Mouse (Mus musculus) cerebellum, adult (tissue): ENCODE results near the gene Zfp128.
"Not testable (repeated sequence)": the region's sequence is repeated elsewhere in the genome, so short reads cannot be mapped to it uniquely, and the experiment has no call there.

Experiments used
- ATAC-seq: cut with Nextera tagmentation; 2 replicates; pipeline ENCODE4 v1.9.2; 2017; ENCODE audit warnings: mild to moderate bottlenecking, moderate library complexity, mixed read lengths; ENCODE audit not compliant: insufficient number of reproducible peaks, low FRiP score, low TSS enrichment

The Zfp128 gene

GRCm38 (mm10) chr7:12880911-12881660 lies at the start of gene Zfp128:
Gene Zfp128 (plus strand): TSS chr7:12881177.
- peak; percentile 100 for ATAC-seq

DNA sequence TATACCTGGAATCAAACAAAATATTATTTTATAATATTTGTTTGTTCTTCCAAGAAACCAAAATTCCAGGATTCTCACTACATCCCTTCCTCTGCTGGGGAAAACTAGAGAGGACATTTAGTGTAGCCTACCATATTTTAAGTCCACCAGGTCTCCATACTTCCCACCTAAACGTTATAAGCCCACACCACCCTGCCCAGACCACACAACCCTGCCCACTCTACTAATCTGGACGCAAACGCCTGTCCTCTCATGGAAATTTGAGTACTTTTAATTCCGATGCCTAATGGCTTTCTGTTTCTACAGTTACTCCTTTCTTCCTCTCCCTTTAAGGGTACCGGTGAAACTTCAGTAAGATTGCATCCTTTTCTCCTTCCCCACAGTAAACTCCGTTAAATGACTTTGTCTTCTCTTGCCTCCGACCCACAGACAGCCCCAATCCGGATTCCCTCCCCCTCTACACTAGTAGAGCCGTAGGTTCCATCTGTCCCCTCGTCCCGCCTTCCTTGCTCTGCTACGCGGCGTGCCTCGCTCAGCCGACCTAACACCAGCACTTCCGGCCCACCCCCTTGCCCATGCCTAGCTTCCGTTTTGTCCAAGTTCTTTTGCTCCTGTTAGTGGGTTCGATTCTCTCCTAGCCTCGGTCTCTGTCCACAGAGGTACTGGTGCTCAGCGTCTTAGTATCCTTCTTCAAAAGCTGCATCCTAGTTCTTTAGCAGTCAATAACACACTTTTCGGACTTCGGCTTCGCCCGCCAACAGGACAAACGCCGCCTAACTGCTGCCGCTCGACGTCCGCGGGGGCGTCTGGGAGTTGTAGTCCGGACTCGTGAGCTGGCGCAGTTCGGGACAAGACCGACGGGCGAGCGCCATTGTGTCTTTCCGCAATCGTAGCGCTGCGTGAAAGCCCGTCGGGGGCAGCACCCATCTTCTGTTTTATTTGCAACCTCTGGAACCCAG lies 46.5 kb upstream of the Zfp128 start, which contains the start of gene Zfp110:
Gene Zfp110 (plus strand): TSS at position 600 of the 959 bp plus-strand sequence.
- ATAC-seq: peak; percentile 96

DNA sequence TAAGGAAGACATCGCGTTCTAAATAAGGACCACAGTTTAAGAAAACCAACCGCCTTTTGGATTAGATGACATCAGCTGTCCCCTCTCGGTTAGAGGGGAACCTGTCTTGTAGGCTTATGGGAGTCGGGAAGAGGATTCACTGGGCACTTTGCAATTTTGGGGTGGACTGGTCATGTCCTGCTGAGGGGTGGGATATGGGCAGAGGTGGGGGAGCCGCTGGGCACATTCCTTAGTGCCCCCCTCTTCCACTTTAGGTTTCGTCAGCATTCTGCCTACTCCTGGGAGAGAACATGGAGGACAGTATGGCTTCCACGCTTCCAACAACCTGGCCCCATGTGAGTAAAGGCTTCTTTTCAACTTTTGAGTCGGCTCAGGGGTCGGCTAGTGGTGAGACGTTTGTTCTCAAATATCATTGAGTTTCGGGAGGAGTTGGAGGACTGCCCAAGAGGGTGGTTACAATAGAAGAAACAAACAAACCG lies 45.7 kb upstream of the Zfp128 start:
- ATAC-seq: peak; percentile 59

- ATAC-seq: no peak
Measured at GRCm38 (mm10) chr7:12835779-12836178, 45.2 kb upstream of the Zfp128 start.

DNA sequence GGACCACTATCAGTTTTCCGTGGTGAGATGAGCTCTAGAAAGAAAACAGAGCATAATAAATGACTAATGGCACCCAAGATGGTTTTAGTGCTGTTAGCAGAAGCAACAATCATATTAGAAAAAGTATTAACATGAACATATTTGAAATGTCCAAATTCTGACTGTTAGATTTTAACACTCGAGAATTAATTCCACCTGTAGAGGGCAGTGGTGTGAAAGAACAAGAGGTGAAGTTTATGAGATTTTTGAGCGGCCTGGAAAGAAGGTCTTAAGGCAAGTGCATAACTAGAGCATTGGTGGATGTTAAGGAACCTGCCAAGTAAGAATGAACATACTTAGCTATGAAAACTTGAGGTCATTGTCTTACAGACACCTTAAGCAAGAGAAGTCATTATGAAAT lies 6.7 kb upstream of the Zfp128 start:
- ATAC-seq: no peak

DNA sequence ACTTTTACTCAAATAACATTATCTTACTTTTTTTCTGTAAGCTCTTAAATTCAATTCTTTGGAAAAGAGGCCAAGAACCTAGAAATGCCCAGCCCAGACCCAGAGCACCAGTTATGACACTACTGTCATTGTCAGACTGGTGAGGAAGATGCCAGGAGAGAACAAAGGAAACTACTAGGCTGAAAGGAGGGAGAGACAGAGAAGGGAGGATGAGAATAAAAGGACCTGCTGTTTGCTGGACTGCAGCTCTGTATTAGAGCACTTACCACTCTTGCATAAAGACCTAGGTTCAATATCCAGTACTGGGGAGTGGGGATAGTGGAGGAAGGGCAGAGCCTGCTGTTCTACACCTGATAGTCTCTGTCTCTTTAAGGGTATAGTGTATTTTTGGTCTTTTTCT lies 941 bp upstream of the Zfp128 start:
- ATAC-seq: no peak

DNA sequence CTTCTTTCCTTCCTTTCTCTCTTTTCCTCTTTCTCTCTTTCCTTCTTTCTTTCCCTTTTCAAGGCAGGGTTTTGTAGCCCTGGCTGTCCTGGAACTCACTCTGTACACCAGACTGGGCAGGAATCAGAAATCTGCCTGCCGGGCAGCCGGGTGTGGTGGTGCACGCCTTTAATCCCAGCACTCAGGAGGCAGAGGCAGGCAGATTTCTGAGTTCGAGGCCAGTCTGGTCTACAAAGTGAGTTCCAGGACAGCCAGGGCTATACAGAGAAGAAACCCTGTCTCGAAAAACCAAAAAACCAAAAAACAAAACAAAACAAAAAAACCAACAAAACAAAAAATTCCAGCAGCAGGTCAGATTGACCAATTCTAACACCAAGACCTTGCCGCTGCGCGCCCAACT lies 480 bp upstream of the Zfp128 start:
- ATAC-seq: not testable (repeated sequence)

- no peak for ATAC-seq
Measured at GRCm38 (mm10) chr7:12886563-12887266, 5.7 kb downstream of the Zfp128 start.

- no peak for ATAC-seq
Measured at GRCm38 (mm10) chr7:12887585-12887984, 6.6 kb downstream of the Zfp128 start.

GRCm38 (mm10) chr7:12890928-12891327 lies 10.0 kb downstream of the Zfp128 start:
- ATAC-seq: no peak

GRCm38 (mm10) chr7:12891334-12891733 lies 10.4 kb downstream of the Zfp128 start:
- no peak for ATAC-seq

DNA sequence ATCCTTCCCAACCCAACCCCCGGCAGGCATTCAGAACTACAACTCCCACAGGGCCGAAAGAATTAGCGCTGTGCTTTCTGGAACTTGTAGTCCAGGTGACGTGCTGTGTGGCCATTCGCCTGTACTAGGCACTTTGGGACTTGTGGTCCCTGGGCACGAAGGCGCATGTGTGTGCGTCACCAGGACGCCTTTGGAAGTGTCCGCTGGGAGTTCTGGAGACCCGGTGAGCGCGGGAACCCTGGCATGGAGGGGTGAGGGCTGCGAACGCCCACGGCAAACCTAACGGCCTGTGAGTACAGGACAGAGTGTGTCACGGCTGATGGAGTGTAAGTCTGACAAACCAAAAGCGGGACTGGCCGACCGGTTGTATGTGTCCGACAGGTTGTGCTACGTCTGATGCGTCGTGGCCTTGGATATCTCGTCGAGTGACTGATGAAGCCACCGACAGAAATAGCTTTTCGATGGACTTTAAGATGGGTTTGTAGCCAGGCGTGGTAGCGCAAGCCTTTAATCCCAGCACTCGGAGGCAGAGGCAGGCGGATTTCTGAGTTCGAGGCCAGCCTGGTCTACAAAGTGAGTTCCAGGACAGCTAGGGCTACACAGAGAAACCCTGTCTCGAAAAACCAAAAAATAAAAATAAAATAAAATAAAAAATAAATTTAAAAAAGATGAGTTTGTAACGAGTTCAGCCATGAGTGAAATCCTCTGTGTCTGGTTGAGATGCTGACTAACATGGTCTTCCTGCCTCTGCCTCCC lies 16.9 kb downstream of the Zfp128 start, which contains the start of gene Zscan22:
Gene Zscan22 (plus strand): TSS at position 161 of the 756 bp plus-strand sequence.
- ATAC-seq: peak; percentile 100

DNA sequence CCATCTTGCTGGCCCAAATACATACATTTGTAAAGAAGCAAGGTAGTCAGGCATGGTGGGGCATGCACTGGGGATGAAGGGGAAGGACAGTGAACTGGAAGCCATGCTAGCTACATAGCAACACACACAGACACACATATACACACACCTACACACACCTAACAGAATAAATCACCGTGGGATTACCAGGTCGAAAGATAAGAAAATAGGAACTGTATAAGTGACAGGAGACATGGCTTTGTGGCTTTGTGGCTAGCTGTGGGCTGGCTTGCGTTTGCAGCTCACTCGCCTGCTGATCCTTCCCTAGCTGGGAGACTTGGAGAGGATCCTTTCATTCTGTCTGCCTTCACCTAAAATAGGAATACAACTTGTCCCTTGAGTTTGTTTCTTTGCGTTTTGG lies 20.5 kb downstream of the Zfp128 start:
- ATAC-seq: no peak

- ATAC-seq: no peak
Measured at GRCm38 (mm10) chr7:12903623-12904022, 22.6 kb downstream of the Zfp128 start.

DNA sequence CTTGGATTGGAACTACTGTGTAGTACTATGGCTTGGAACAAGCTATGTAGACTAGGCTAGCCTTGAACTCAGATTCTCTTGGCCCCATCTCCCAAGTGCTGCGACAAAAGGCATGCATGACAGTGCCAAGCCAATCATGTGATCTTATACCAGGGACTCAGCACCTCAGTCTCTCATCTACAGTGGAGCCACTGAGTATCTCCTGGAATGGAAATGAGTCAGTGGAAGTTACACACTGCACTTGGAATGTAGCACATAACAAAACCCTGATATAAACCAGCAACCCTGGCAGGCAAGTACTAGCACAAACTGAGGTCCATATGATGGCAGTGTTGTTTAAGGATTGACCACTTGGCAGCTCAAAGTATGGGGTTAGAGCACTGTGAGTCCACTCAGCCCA lies 24.2 kb downstream of the Zfp128 start:
- ATAC-seq: no peak

- ATAC-seq: 0 out of 2 replicates have a peak, but pooled peaks have one; percentile 40
Measured at GRCm38 (mm10) chr7:12909498-12909962, 28.6 kb downstream of the Zfp128 start.

DNA sequence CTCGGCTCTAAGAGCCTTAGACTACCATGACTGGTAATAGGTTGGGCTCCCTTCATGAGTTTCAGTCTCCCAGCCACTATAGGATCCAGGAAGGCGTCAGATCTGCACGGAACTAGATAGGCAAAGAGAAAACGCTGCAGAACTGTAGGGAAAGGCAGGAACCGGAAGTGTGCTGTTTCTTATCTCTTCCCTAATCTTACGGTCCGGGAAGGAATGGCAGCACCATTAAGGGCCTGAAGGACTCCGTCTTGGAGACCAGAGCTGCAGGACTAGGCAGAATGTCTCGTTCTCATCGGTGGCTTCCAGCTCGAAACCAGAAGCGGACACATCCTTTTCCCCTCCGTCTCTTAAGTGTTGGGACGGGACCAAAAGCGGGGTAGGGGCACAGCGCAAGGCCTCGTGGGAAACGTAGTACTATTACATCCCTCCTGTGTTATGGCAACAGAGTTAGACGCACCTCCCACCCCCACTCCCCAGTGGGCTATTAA lies 29.2 kb downstream of the Zfp128 start:
- peak; percentile 69; the same call in 1 of the 2 replicates for ATAC-seq

GRCm38 (mm10) chr7:12913556-12913955 lies 32.6 kb downstream of the Zfp128 start:
- no peak for ATAC-seq

DNA sequence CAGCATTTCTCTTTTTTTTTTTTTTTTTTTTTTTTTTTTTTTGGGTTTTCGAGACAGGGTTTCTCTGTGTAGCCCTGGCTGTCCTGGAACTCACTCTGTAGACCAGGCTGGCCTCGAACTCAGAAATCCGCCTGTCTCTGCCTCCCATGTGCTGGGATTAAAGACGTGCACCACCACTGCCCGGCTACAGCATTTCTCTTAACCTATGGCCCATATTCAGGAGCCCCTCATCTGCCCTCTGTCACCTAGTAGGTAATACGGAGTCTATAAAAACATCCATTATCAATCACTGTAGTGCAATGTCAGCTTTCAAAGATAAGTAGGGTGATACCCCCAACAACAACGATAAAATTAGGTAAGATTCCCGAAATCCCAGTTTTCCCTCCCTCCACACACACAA lies 39.5 kb downstream of the Zfp128 start:
- ATAC-seq: not testable (repeated sequence)
